Mouse (Mus musculus) cerebellum, adult 2 months (tissue): Measurements from ENCODE around the gene Timp3.

Source experiments
- CTCF ChIP-seq: fragments of 200-500 bp; IDR thresholded peaks from 2 replicates; pipeline ENCODE4 v1.5.1; 2011; ENCODE audit warnings: low read depth, mild to moderate bottlenecking, control low read depth, low read length, moderate library complexity, borderline replicate concordance; ENCODE audit not compliant: insufficient read depth
- POLR2A ChIP-seq: fragments of 200-500 bp; IDR thresholded peaks from 2 replicates; pipeline ENCODE4 v1.6.1; 2011; ENCODE audit warnings: low read length, control low read depth, borderline replicate concordance; ENCODE audit not compliant: insufficient read depth

- TF ChIP-seq POLR2A (no peak), CTCF (no peak)
Observed at GRCm38 (mm10) chr10:86340421-86340820, 40.2 kb downstream of the Timp3 start.
